Mouse (Mus musculus): ENCODE data around the gene Arhgef28.

Gene Arhgef28

DNA sequence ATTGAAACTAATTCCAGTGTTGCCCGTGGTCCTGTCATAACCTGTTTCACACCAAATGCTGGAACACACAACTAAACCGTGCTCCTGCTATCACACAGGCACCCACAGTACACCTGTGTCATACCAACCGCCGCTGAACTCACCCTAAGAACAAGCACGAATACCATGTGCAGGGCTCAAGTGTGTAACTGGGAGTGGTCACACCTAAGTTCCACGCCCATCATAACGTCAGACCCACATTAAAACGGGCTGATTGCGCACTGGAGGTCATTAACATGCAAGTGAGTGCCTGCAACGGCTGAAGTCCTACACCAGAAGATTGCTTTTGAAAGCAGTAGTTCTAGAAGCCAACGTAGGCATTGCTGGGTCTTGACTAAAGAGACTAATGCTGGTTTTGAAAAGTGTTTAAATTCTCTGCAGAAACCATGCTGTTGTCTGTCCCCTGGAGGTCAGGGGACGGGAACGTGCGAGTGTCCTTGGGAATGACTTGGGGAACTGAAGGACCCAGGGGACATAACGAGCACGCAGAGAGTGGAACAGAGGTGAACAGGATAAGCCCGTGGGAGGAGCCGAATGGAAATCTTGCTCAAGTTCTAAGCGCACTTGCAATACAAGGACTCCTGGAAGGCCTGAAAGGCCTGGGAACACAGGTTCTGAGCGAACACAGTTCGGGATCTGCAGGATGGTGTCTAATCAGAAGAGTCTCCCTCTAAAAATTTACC lies 22.9 kb downstream of the Arhgef28 start:
- DNase-seq (ENCODE audit: low spot score): no peak

DNA sequence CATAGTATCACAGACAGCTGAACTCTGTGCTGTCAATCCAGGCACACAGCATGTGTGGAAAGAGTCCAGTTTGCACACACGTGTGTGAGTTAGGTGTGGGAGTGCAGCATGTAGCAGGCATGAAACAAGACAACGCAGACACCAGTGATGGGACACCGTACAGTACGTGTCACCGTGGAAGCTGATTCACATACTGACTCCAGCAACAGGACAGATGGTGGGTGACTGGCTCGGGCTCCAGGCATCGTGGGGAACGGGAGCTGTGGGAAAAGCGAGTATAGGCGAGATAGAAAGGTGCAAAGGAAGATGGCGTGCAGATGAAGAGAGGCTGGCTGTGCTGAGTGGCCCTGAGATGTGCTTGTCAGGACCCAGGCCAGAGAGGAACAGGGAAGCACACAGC lies 23.9 kb downstream of the Arhgef28 start:
- peak; percentile 49 for DNase-seq (ENCODE audit: low spot score)

GRCm38 (mm10) chr13:98180636-98181035 lies 25.6 kb downstream of the Arhgef28 start:
- no peak for DNase-seq (ENCODE audit: low spot score)

- no peak for DNase-seq (ENCODE audit: low spot score)
These were observed 30.8 kb downstream of the Arhgef28 start for GRCm38 (mm10) chr13:98175323-98176007.

DNA sequence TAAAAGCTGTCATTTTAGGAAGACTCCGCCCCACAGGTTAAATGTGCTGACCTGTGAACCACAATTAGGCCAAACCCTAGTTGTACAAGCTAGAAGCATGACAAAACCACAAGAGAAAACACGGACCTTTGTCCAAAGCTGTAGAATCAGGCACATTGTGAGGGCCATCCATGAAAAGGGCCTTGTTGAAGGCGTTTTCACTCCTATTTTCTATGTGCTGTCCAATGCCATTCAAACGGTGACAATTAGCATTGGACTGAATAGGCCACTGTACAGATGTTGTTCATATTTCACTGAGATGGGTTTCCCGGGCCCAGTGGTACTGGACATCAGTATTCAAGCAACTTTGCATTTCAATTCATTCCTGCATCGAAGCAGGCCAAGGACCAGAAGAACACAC lies 33.2 kb downstream of the Arhgef28 start:
- peak; percentile 17 for DNase-seq (ENCODE audit: low spot score)

GRCm38 (mm10) chr13:98172365-98172764 lies 33.9 kb downstream of the Arhgef28 start:
- DNase-seq (ENCODE audit: low spot score): no peak

DNA sequence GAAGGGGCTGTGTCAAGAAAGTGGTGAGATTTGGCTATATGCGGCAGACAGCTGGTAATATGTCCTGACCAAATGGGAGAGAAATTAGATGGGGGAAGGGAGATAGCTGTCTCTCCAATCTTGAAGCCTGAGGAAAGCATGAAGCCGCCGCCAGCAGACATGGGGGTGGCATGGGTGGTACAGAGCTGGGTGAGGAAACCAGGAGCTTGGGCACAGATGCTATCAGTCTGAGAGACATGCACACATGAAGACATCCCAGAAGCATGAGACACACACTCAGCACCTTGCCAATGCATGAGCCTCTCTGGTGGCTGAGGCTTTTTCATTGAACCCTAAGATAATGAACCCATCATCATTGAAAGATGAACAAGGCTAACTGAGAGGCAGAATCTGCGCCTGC lies 34.5 kb downstream of the Arhgef28 start:
- peak; percentile 71 for DNase-seq (ENCODE audit: low spot score)

DNA sequence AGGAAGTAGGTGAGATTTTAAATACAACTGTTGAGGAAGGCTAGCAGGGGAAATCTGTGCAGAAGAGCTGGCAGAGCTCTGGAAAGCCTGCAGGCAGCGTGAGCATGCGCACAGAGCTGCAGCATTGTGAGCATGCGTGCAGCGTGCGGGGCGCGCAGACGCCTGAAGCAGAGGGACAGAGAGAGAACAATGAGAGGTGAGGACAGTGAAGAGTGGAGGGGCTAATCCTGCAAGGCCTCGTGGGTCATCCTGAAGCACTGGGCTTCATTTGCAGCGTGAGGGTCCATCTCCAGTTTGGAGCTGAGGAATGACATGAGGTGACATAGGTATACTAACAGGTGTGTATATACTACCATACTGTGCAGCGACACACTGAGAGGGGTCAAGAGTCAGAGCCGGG lies 35.0 kb downstream of the Arhgef28 start:
- peak; percentile 80 for DNase-seq (ENCODE audit: low spot score)

DNA sequence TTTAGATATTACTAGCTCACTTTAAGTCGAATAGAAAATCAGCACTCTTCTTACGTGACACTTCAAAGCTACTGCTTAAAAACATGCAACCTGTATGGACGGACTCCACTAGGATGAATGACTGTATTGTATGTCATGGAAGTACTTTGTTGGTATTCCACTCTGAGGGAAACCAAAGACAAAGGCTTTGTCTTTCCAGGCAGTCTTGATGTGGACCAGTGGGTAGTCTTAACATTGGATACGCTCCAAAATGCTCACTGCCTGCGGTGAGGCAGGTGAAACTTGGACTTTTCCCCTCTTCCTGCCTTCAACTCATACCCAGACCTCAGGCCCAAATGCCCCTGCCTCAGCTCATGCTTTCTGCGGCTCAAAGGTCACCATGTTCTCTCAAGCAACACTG lies 41.4 kb downstream of the Arhgef28 start:
- no peak for DNase-seq (ENCODE audit: low spot score)

DNA sequence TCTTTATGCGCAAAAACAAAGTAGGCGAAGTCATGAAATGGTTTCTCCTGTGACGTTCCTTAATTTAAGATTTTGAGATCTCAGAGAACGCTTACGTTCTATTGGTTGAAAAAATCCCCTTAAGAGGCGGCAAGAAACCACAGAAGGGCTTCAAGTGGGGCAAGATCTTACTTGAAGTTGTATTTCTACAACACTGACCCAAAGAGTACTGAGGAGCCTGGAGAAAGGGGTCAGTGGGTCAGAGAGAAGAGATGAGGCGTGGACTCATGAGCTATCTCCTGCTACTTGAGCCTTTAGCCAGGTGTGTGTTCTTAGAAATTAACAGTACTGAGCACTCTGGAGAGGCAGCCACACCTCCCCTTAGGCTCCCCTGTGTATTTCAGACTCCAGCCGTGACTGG lies 44.7 kb downstream of the Arhgef28 start:
- DNase-seq (ENCODE audit: low spot score): no peak

GRCm38 (mm10) chr13:98156656-98157055 lies 49.6 kb downstream of the Arhgef28 start:
- peak; percentile 50 for DNase-seq (ENCODE audit: low spot score)

DNA sequence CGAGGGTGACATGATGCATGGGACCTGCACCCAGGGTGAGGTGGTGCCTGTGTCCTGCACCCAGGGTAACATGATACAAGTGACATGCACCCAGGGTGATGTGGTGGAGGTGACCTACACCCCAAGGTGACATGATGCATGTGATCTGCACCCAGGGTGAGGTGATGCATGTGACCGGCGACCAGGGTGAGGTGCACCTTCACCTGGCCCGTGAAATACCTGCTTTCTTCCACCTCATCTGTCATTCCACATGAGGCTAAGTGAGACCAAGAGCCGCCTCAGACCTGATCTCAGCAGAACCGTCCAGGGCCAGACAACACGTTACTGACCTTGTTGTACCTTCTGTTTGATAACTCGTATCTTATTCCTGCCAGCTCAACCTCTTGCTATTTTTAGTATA lies 53.5 kb downstream of the Arhgef28 start:
- DNase-seq (ENCODE audit: low spot score): no peak

- no peak for DNase-seq (ENCODE audit: low spot score)
These were observed 58.7 kb downstream of the Arhgef28 start for GRCm38 (mm10) chr13:98147532-98147931.

GRCm38 (mm10) chr13:98146573-98147160 lies 59.6 kb downstream of the Arhgef28 start:
- no peak for DNase-seq (ENCODE audit: low spot score)

DNA sequence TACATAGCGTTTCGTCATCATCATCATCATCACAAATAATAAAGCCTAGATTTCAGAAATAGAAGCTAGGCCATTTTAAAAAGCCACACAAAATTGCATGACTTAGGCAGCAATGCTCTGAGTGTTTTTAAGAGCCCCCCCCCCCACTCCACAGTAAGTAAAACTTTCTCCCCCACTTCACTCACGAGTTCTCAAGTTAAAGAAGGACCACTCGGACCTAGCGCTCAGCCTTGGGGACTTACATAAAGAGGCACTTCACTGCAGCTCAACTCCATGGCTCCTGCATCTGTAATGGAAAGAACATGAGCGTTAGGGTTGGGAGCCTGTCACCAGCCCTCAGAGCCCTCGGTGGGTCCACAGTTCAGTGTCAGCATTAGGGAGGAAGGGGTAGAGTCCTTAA lies 60.9 kb downstream of the Arhgef28 start:
- no peak for DNase-seq (ENCODE audit: low spot score)

- no peak for DNase-seq (ENCODE audit: low spot score)
These were observed 63.2 kb downstream of the Arhgef28 start for GRCm38 (mm10) chr13:98143000-98143399.

DNA sequence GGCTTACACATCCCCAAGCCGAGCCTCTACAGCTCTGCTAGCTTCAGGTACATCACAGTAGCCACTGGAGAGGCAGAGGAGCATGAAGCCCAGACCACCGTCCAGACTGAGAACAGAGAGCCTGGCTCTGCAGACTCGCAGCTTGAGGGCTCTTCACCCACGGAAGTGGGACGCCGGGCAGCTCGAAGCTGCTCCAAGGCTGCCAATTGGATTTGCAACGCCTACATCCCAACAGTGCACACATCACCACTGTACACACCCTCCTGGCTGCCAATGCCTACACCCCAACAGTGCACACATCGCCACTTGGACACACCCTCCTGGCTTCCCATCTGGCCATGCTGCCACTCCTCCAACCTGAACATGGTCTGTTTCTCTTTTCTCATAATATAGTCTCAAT lies 65.6 kb downstream of the Arhgef28 start:
- DNase-seq (ENCODE audit: low spot score): no peak

GRCm38 (mm10) chr13:98138786-98139185 lies 67.5 kb downstream of the Arhgef28 start:
- DNase-seq (ENCODE audit: low spot score): no peak

DNA sequence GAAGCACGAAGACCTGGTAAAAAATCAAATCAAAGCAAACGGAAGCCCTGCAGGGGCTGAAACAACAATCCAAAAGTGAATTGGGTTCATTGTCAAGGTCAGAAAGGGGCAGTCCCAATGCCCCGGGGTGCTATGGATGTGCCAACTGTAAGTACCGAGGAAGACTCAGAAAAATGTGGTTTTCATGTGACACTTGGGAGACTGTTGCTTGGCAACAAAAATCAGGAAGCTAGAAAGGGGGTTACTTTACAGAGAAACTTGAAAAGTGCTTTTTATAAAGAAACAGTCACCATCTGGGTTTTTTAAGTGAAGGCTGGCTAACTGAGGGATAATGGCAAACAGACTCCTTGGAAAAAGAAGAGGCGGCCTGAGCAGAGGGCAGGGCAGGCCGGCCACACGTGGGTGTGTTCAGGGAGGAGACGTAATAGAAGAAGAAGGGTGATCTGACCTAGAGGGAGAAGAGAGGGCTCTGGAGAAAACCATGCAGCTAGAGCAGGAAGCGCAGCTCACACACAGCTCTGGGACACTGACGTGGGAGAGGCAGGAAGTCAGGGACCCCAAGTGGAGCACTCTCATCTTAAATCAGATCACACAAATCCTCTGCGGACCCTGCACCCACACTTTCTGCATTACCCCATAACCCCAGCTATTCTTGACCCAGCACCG lies 70.2 kb downstream of the Arhgef28 start:
- DNase-seq (ENCODE audit: low spot score): no peak

DNA sequence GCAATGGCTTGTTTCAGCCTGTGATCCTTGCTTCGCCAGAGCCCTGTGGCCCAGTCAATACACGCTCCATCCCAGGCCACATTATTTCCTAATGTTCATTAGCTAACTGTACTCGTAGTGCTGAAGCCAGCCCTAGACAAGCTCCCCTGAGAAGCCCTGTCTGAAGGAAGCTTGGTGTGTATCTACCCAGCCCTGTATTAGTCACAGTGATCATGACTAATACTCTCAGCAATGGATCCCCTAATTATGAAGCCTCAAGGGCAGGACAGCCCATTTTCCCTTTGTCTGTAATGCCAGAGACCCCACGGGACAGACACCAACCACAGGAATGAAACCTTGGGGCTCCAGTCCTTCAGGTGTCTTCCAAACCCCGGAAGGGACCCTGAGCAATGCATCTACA lies 73.3 kb downstream of the Arhgef28 start:
- DNase-seq (ENCODE audit: low spot score): no peak

GRCm38 (mm10) chr13:98132264-98132663 lies 74.0 kb downstream of the Arhgef28 start:
- no peak for DNase-seq (ENCODE audit: low spot score)

GRCm38 (mm10) chr13:98125666-98126065 lies 80.6 kb downstream of the Arhgef28 start:
- DNase-seq (ENCODE audit: low spot score): no peak

Data from layer of hippocampus, adult 11-12 months (tissue).